Mouse (Mus musculus) NIH3T3 (cell line): ENCODE results near the gene Scube1.
A peak's percentile ranks its signal among the peaks of the same experiment; 100 is the strongest.

ENCODE experiments used
- DNase-seq: peaks from one replicate; pipeline ENCODE4 v3.0.0-alpha.2; 2012; ENCODE audit warnings: low read depth

Scube1 gene

DNA sequence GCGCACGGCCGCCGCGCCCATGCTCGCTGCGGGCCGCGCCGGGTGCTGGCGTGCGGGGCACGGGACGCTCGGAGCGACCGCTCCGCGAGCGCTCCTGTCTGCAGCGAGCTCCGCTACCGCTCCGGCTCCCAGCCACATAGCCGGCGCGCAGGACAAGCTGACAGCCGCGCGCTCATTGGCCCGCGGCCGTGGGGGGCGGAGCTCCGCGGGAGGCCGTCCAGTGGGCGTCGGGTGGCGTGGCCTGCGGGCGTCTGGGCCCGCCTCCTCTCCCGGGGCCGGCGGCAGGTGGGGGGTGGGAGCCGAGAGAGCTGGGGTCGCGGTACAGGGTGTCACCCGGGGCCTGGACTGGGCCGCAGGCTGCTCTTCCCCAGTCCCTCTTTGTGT lies at the start of gene Scube1:
Gene Scube1 (minus strand): TSS at position 136 of the 384 bp plus-strand sequence.
- no peak for DNase-seq

DNA sequence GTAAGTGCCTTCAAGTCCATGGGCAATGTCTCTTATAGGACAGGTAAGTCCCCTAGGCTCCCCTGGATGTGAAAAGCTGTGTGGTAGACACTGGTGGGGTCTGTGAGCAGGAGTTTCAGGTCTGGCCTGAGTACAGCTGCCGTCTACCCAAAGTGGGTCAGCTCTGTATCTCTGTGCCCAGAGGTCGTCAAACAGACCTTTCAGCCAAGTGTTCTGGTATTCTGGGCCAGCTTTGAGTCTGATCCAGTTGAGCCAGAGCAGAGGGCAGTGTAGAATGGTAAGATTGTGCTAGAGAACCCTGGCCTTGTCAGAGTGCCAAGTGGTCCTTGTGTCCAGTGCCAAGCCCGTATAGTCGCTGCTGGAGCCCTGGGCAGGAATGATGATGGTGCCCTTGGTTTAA lies 48.1 kb upstream of the Scube1 start:
- DNase-seq: no peak

DNA sequence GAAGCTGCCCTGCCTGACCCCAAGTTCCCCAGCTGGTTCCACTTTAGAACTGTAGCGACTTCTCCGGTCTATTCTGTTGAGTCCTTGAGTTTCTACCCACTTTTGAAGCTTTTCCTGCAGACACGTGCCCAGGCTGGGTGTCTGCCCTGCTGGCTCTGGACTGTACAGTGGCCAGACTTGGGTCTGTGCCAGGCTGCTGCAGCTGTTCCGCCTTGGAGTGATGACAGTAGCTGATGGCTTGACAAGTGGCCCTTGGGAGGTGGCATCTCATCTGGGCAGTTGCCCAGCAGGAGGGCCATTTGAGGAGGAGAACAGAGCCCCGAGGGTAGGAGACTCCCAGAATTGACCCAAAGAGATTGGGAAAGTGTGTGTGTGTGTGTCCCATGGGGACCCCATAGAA lies 47.6 kb upstream of the Scube1 start:
- no peak for DNase-seq

- no peak for DNase-seq
These were observed 46.7 kb upstream of the Scube1 start for GRCm38 (mm10) chr15:83771346-83772053.

DNA sequence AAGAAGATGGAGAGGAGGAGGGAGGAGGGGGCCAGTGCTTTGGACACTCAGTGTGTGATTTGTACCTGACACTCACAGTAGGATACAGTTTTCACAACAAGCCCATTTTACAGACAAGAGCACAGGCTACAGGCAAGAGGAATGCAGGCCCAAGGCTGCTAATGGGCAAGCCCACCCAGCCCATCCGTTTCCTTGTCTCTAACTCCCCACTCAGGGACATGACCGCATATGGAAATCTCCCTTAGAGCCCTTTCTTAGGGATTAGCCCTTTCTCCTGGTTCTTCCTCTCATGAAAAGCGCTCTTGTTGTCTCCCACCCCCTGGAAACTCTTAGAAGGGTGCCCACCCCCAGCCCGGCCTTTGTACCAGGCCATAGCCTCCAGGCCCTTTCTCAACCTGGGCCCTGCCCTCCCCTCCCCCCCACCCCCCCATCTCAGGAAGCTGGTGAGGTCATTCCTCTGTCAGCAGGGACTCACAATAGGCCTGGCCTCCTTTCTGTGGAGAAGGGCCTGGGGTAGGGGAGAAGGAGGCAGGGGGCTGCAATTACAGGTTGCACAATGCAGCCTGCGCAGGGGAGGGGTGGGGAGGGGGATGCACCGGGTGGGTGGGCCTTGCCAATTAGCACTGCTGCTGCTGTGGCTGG lies 40.7 kb upstream of the Scube1 start:
- DNase-seq: no peak

DNA sequence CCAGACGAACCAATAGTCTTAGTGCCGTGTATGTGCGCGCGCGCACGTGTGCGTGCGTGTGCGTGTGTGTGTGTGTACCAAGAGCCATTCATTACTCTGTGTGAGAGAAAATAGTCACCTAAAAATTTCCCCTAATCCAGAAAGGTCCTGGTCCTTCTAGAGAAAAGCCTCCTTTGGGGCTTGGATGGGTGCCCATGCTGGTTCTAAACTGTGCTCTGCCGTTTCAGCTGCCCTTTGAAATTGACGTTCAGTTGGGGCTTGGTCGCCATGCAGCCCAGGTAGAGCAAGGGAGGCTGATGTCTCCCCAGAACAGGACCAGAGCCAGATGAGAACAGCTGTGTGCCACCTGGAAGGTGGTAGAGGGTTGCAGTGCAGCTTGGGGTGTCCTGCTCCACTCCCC lies 36.7 kb upstream of the Scube1 start:
- no peak for DNase-seq

- peak; percentile 30 for DNase-seq
These were observed 35.9 kb upstream of the Scube1 start for GRCm38 (mm10) chr15:83760683-83761082.

GRCm38 (mm10) chr15:83758958-83759357 lies 34.1 kb upstream of the Scube1 start:
- DNase-seq: peak; percentile 17

DNA sequence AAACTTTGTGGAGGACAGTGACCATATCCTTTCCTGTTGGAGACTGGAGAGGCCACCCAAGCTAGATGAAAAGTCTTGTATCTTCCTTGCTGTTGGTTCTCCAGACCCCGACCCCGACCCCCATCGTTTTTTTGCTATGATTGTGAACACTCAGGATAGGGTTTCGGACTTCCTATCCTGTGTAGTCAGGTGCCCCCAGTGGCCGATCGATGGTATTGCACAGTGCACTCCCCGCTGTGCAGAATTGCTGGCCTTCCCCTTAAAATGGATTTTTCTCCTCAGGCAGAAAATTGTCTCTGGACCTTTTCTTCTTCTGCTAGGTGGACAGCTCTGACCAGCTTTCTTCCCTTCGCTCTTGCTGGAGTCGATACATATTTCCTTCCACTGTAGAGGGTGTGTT lies 31.9 kb upstream of the Scube1 start:
- peak; percentile 55 for DNase-seq

GRCm38 (mm10) chr15:83749436-83749835 lies 24.6 kb upstream of the Scube1 start:
- DNase-seq: no peak

GRCm38 (mm10) chr15:83748986-83749385 lies 24.2 kb upstream of the Scube1 start:
- DNase-seq: no peak

DNA sequence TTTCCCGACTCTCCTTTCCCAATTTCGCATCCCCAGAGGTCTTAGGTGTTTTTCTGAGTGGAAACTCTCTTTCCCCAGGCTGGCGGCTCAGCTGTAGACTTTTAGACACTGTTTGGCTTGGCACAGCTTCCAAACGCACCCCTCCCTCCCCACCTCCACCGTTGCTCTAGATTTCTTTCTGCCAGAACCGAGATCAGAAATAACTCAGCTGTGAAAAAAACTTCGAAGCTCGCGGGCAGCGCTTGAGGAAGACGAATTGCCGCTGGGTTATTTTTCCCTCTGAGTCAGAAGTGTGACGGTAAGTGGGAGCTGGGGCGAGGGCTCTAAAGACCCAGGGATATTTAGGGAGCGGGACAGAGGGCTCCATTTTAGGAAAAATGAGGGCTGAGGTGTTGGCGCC lies 21.5 kb upstream of the Scube1 start:
- no peak for DNase-seq

DNA sequence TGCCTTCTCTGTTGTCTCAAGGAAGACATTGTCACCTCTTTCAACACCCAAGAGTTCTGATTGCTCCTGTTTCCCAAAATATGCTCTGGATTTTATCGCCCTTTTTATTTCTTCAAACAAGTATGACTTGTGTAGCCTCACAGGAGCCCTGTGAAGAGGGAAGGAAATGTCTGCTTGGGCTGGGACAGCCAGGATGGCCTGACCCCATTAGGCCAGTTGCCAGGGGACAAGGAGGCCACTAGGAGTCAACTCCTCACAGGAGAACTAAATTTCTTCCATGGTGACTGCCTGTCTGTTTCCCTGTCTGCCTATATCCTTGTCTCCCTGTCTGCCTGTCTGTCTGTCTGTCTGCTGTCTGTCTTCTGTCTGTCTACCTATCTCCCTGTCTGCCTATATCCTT lies 17.2 kb upstream of the Scube1 start:
- DNase-seq: no peak

- peak; percentile 42 for DNase-seq
These were observed 16.0 kb upstream of the Scube1 start for GRCm38 (mm10) chr15:83740676-83741422.

- DNase-seq: peak; percentile 67
These were observed 2.8 kb upstream of the Scube1 start for GRCm38 (mm10) chr15:83727626-83728025.

GRCm38 (mm10) chr15:83726741-83727140 lies 1.9 kb upstream of the Scube1 start:
- no peak for DNase-seq

DNA sequence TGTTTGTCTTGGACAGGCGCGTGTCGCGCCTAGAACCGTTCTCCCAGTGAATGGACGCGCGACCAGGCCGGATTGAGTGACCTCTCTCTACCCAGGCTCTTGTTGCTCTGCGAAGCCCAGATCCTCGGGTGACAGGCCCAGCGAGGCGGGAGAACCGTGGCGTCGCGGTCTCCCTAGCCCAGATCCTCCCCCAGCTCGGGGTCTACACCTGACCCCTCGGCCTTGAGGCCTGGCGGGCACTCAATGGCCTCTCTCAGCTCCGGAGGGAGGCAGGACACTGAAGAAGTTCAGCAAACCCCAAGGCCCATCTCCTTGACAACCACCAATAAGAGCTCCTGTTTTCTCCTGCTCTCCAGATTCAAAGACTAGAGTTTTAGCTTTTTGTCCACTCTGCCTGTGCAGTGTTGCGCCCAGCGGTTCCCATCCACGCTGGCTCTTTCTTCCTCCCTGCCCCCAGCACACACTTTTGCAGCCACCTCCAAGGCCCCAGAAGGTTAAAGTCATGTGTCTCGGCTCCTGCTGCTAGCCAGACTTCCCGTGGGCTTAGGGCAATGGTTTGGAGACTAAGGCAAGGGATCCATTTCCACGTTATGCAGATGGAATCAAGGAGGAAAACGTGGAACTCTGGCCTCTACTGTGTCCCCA lies 857 bp upstream of the Scube1 start:
- no peak for DNase-seq

DNA sequence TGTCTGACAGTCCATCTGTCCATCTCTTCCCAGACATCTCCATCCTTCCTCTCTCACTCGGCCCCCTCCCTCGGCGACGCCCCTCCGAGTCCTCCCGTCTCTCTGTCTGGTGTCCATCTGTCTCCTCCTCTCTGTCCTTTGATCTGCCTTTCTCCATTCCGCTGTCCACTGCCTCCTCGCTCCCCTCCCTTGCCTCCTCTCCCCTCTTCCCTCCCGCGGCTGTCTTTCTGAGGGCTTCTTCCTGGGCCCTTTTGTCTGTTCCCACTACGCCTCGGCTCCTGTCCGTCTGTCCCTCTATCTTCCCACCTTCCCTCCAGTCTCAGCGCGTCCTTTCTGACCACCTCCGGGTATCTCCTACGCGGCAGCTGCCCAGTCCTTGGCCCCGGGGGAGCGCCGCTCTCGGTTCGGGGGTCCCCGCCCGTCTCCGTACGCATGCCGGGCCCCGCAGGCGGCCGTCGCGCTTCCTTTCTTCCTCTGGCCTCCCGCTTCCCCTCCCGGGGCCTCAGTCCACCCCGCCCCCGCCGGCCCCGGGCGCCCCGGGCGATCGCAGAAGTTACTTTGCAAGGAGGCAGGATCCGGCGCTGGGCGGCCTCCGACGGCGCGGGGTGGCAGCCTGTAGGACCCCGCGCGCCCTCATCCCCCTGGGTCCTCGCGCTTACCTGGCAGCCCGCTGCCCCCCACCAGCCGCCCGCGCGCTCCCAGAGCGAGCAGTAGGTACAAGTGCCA lies 498 bp downstream of the Scube1 start:
- no peak for DNase-seq

DNA sequence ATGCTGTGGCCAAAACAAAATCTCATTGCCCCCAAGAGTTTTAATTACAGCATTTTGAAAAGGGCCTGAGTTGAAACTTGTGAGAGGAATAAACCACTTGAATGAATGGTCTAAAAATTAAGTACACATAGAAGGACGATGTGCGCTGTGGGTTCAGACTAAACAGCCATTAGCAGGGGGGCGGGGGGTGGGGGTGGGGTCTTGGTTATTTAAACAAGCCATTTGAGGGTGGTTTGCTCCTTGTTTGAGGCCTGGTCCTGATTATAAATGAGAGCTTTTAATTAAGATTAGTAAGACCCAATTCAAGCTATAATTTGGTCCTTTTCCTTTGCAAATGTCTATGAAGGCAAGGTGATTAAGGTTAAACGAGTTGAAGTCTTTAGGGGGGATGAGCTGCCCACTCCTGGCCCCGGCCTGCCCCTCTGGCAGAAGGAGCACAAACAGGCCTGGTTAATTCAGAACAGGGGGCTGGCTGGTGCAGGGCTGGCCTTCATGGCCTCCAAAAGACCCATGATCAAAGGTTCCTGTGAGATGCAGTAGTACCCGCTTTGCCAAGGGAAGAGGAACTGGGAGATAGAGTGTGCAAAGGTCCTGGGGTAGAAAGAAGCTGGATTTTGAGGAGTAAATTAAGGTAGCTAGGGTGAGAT lies 9.1 kb downstream of the Scube1 start:
- DNase-seq: no peak

DNA sequence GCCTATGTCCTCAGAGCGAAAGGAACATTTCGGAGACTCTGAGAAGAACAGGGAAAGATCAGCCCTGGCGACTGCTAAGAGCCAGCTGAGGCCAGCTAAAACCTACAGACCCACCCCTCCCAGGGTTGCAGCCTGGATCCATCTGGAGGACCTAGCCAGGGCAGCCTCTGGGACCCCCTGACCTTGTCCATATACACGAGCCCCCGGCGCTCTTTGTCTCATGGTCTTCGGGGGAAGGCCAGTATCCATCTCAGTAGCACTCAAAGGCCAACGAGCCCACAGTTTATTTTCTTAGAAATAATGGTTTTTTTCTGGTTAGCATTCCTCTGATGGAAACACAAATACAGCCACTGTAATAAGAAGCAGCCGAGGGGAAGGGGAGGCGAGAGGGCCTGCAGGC lies 12.0 kb downstream of the Scube1 start:
- no peak for DNase-seq

GRCm38 (mm10) chr15:83712361-83712760 lies 12.5 kb downstream of the Scube1 start:
- no peak for DNase-seq
